Mouse (Mus musculus) heart, postnatal 14 days (tissue): ENCODE data around the gene Lrp8. TPM values are rescaled to one million over a fixed set of nuclear protein-coding genes. Genes with fewer than 3 reads are reported as not detected.

Experiments
- DNase-seq, 2 experiments: peaks; one replicate each; pipeline ENCODE4 v3.0.0; 2021 to 2022
- intact Hi-C: fragments of 180-260 bp; cut with DNase I; formaldehyde crosslinking; loops from one replicate; pipeline ENCODE4 v1.15.1; 2025
- long read RNA-seq, 2 experiments: library from polyadenylated mRNA; stranded (forward); transcript quantifications; one replicate each; pipeline ENCODE4 v2.0.0; 2021
- total RNA-seq, 2 experiments: library from RNA; stranded (reverse); gene quantifications; 2 replicates each; pipeline ENCODE4 v1.2.3; 2021

Lrp8 gene
- under 1 TPM; 0.80 to 0.96 TPM for total RNA-seq
- long read RNA-seq, experiment 1: 0 reads
- long read RNA-seq, experiment 2, partial matches to known transcripts: 0 of 1 reads
- long read RNA-seq, experiment 2, other reads (novel, unspliced or antisense): 1 of 1 reads

- DNase-seq: peak in 1 of 2 experiments; percentile 82
- intact Hi-C loops: no loop called here
These were observed at the start of gene Lrp8 for GRCm38 (mm10) chr4:107802185-107802449. Gene Lrp8, plus strand, starts transcription at chr4:107802261.

GRCm38 (mm10) chr4:107756222-107756621, 45.8 kb upstream of the Lrp8 start:
- intact Hi-C loops: no loop called here
- DNase-seq: no peak

- intact Hi-C loops: no loop called here
- DNase-seq: peak in 1 of 2 experiments; percentile 40
These were observed 44.3 kb upstream of the Lrp8 start for GRCm38 (mm10) chr4:107757487-107758470.

- DNase-seq: no peak
These were observed 43.1 kb upstream of the Lrp8 start for GRCm38 (mm10) chr4:107758938-107759337.

DNA sequence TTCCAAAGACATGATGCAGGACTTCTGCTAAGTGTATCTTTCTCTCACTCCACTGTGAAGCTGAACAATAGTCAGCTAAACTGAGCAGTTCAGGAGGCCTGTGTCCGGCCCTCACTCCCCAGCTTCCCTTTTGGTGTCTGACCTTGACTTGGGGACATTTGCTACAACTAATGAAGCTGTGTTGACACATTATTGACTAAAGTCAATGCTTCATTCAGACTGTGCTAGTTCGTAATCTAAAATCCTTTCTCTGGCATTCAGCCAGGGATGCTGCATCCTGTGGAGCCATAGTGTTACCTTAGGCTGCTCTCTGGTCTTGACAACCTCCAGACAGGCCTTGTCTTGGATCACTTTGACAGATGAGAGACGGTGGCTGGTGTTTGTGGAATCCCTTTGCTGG, 39.1 kb upstream of the Lrp8 start:
- intact Hi-C loops: no loop called here
- DNase-seq: no peak

More at GRCm38 (mm10) chr4:107758938-107759337, 43.1 kb upstream of the Lrp8 start:
- intact Hi-C loops: no loop called here

- intact Hi-C loops: no loop called here
- DNase-seq: no peak
These were observed 38.5 kb upstream of the Lrp8 start for GRCm38 (mm10) chr4:107763598-107763997.

DNA sequence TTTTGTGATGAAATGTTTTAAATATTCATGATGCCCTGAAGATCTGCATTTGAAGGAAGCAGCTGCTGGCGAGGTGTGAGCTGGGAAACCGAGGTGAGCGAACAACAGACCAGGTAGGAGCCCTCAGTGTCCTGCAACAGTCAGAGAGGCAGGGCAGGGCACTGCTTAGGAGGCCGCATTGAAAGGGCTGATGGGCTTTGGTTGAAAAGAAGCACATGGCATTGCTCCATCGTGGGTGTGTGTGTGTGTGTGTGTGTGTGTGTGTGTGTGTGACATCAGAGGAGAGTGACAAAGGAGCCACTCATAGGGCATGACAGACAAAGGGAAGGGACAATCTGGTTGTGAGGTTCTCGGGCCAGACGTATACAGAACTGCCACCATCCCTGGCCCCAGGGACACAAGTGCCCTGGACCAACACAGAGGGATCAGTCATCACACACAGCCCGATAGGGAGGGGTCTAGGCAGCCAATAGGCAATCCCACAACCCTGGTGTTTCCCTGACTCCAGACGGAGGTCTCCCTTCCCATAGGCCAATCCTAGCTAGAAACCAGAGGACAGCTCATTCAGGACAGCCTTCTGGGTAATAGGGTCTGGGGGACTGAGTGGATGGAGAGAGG, 36.8 kb upstream of the Lrp8 start:
- intact Hi-C loops: no loop called here
- DNase-seq: no peak

- intact Hi-C loops: no loop called here
- no peak for DNase-seq
These were observed 35.9 kb upstream of the Lrp8 start for GRCm38 (mm10) chr4:107766182-107766581.

DNA sequence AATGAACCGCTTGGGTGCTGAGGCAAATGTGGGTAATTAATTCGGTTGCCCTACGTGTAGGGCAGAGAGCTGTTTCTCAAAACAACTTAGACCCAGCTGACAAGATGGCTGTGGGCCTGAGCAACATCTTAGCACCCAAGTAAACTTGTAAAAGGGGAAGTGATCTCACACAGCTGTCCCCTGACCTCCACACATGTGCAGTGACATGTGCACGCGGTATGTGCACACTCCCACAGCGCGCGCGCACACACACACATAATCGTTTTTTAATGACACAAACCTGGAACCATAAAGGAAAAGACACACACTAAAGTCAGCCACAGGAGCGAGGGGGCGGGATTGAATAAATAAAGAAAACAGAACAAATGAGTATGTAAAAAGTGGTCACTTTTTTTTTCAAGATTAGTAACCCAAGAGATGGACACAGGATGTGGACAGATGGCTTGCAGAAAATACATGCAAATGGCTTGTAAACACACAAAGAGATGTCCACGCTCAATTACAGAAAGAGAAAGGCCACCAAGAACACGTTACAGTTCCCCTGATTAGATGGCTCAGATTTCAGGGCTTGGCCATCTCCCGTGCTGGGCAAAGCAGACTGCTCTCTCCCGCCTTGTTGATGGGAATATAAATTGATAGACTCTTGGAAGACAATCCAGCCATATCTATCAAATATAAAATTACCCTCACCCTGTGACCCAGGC, 29.8 kb upstream of the Lrp8 start:
- no peak for DNase-seq
- intact Hi-C loops: no loop called here

GRCm38 (mm10) chr4:107774868-107775267, 27.2 kb upstream of the Lrp8 start:
- no peak for DNase-seq
- intact Hi-C loops: no loop called here

DNA sequence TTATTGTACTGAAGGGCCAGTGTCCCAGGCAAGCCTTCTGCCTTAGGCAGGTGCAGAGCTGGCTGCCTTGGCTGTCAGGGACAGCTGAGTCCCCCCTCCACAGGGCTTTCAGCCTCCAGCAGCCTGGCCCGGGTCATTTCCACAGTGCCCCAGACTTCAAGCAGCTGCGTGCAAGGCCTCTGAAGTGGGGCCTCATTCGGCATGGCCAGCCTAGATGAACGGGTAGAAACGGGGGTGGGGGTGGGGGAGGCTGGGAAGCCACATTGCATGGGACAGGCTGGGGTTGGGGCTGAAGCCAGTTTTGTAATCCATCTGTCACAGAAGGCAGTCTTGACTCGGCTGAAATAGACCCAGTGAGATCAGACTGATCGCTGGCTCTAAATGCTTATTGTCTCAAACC, 26.4 kb upstream of the Lrp8 start:
- DNase-seq: no peak
- intact Hi-C loops: no loop called here

GRCm38 (mm10) chr4:107776990-107777673, 24.9 kb upstream of the Lrp8 start:
- no peak for DNase-seq
- intact Hi-C loops: no loop called here

DNA sequence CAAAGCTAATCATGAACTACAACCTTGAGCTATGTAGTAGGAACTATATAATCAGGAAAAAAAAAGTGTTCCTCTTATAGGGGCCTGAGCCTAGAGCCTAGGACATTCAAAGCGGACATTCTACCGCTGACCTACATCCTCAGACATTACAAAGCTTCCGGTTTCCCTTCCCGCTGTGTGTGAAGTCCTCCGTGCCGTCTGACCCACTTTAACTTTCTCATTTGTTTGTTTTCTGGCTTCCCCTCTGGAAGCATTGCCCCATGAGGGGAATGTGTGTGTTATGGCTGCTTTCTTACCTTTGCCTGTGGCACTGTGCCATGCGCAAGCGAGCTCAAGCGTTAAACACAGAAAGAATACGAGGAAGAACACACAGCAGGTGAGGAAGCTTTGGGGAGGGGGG, 18.5 kb upstream of the Lrp8 start:
- intact Hi-C loops: no loop called here
- DNase-seq: no peak

DNA sequence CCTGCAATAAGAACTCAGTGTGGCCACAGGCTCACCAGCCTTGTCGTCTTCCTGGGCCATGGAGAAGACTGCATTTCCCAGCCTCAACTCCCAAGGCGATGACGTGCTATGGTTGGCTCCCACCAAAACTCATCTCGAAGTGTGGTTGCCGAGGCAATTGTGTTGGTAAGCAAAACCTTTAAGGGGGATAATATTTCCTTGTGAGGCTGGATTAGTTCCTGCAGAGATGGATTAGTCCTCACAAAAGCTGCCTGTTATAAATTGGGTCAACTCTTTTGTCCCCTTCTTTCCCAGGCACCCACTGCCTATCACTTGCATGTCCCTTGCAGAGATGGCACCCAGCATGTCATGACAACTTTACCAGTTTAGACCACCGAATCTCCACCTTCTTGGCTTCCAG, 13.2 kb upstream of the Lrp8 start:
- no peak for DNase-seq
- intact Hi-C loops: no loop called here

DNA sequence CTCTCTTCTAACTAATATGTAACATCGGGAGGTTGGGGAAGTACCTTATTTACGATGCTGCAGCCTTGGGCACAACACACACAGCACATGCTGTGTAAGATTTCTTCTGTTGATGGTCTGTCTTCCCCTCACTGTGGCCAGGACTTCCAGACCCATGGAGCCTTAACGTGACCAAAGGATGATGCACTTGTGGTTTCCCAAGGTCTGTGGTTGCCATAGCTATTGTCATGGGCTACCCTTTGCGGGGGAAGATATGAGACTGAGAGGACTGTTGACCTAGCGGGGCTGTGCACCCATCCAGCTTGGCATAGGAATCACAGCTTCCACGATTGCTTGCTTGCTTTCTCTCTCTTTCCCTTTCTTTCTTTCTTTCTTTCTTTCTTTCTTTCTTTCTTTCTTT, 1.3 kb upstream of the Lrp8 start:
- no peak for DNase-seq
- intact Hi-C loops: no loop called here

GRCm38 (mm10) chr4:107801366-107802184, 486 bp upstream of the Lrp8 start:
- DNase-seq: peak in 1 of 2 experiments; percentile 72
- intact Hi-C loops: no loop called here

DNA sequence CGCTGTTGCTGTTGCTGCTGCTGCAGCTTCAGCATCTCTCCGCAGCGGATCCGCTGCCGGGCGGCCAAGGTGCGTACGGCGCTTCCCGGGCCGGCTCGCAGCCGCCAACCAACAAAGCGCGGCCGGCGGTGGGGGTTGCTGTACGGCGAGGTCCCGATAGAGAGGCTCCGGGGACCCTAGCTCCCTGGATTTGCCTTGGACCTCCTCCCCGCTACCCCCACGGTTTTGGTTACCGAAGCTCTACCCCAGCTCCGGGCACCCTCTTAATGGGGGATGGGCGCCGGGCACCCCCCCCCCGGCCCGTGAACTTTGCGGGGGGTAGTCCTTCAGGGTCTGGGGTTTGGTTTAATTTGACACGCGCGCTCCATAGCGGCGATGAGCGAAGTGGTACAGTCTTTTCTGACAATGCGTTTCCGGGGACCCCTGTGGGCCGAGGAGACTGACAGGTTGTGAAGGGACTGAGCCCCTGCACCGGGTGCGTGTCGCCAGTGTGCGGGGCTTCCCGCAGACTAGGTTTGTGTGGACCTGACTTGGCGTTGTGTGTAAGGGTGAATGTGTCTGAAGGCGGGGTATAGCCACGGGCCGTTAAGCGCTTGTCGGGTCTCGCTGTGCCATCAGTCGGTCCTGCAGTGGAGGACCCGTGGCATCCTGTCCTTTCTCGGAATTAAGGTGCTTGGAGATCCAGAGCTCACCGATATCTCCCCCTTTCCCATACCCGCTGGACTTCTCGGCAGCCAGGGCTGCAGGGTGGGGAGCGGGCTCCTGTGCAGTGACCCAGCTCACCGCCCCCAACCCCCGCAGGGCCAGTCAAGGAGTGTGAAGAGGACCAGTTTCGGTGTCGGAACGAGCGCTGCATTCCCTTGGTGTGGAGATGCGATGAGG, 630 bp downstream of the Lrp8 start:
- intact Hi-C loops: no loop called here

GRCm38 (mm10) chr4:107803351-107804106, 1.5 kb downstream of the Lrp8 start:
- intact Hi-C loops: loop anchor here (2.0 kb wide), 1 partner anchor 41 kb away; no protein-coding TSS in a partner anchor
- DNase-seq: peak; percentile 42 to 48

More for the DNA sequence above, 630 bp downstream of the Lrp8 start:
- DNase-seq: peak in 1 of 2 experiments; percentile 9
